Mouse (Mus musculus) thymus, adult 2 months (tissue): ENCODE measurements around the gene Serpind1.

Source experiments
- CTCF ChIP-seq: fragments of 200-500 bp; IDR thresholded peaks from 2 replicates; pipeline ENCODE4 v1.5.1; 2012; ENCODE audit warnings: mild to moderate bottlenecking, control low read depth, low read length, moderate library complexity, borderline replicate concordance; ENCODE audit not compliant: control insufficient read depth, poor library complexity, insufficient read depth; ENCODE audit errors: extremely low read depth
- POLR2A ChIP-seq: fragments of 200-500 bp; IDR thresholded peaks from 2 replicates; pipeline ENCODE4 v1.6.1; 2012; ENCODE audit warnings: mild to moderate bottlenecking, low read length, control low read depth, moderate library complexity; ENCODE audit not compliant: control insufficient read depth, poor library complexity, insufficient read depth; ENCODE audit errors: extremely low read depth

GRCm38 (mm10) chr16:17345813-17346155 is 14.6 kb downstream of the Serpind1 start:
- TF ChIP-seq CTCF (no peak), POLR2A (no peak)
